Comparison of ENCODE assay signal across 24 mouse cellular contexts in genomic region chr15:25751510-25751909, GRCm38 (mm10).
DNase-seq lines count a peak whose midpoint lies in the region; ATAC-seq lines count a peak whose summit lies in the region.
"Had no signal": no experiment of that assay in that cellular context is flagged by ENCODE, and none has a peak within 500 bp of the region (broad histone marks: within the 10 kb centered on the region; RNA-seq: fewer than 3 reads in every experiment).

No protein-coding gene starts in this region.

- H3K9ac ChIP-seq in kidney, embryonic 14.5 days (ENCODE audit: low read depth, low read length), result no peak overlapping the region
- no peak overlapping the region for H3K9ac ChIP-seq in midbrain, embryonic 12.5 days (replicated peaks)
- H3K9ac ChIP-seq: embryonic facial prominence, embryonic 12.5 days; heart, embryonic 13.5 days; liver, embryonic 13.5 days; lung, embryonic 14.5 days had no signal

- ATAC-seq in kidney, embryonic 14.5 days (ENCODE audit: low FRiP score, low TSS enrichment), result 0 out of 2 replicates have a peak, but pooled peaks have one; percentile 20
- ATAC-seq in midbrain, embryonic 12.5 days (ENCODE audit: low FRiP score, low read depth), result no peak
- ATAC-seq: hindbrain, postnatal 0 days had no signal

- H3K9me3 ChIP-seq in kidney, embryonic 14.5 days (ENCODE audit: control insufficient read depth, low read length), result no peaks in the 10 kb centered on the region; the same call in 1 of the 2 replicates
- no peaks in the 10 kb centered on the region for H3K9me3 ChIP-seq in midbrain, embryonic 12.5 days
- H3K9me3 ChIP-seq: heart, embryonic 13.5 days; liver, embryonic 13.5 days had no signal

- no peaks in the 10 kb centered on the region for H3K27me3 ChIP-seq in kidney, embryonic 14.5 days (ENCODE audit: control insufficient read depth, insufficient read depth, low read length)
- 0 out of 2 replicates have a peak, but pooled peaks cover 5% of the 10 kb centered on the region for H3K27me3 ChIP-seq in midbrain, embryonic 12.5 days
- H3K27me3 ChIP-seq: embryonic facial prominence, embryonic 12.5 days; heart, embryonic 13.5 days; liver, embryonic 13.5 days had no signal

- H3K4me2 ChIP-seq in kidney, embryonic 14.5 days (replicated peaks; ENCODE audit: low read depth, low read length), result no peak overlapping the region
- H3K4me2 ChIP-seq in midbrain, embryonic 12.5 days (replicated peaks), result no peak overlapping the region
- H3K4me2 ChIP-seq: embryonic facial prominence, embryonic 12.5 days; heart, embryonic 13.5 days; liver, embryonic 13.5 days; lung, embryonic 14.5 days had no signal

- peaks cover 23% of the 10 kb centered on the region for H3K36me3 ChIP-seq in kidney, embryonic 14.5 days (ENCODE audit: control insufficient read depth, insufficient read depth, low read length)
- H3K36me3 ChIP-seq in midbrain, embryonic 12.5 days, result 0 out of 2 replicates have a peak, but pooled peaks cover 5% of the 10 kb centered on the region

- H3K27ac ChIP-seq in kidney, embryonic 14.5 days (ENCODE audit: low read depth, low read length), result no peak overlapping the region
- H3K27ac ChIP-seq in midbrain, embryonic 12.5 days (replicated peaks), result peak overlapping the region; percentile 60
- H3K27ac ChIP-seq: embryonic facial prominence, embryonic 12.5 days; heart, embryonic 13.5 days; left cerebral cortex, adult 2 months; liver, embryonic 13.5 days; stomach, postnatal 0 days had no signal

- WGBS in kidney, embryonic 14.5 days, result 50% methylated on average over 11 of the region's 11 CpGs
- 18% methylated on average over 11 of the region's 11 CpGs for WGBS in midbrain, embryonic 12.5 days

- H3K4me3 ChIP-seq in kidney, embryonic 14.5 days (ENCODE audit: low read length), result no peak overlapping the region
- H3K4me3 ChIP-seq in midbrain, embryonic 12.5 days, result no peak overlapping the region
- H3K4me3 ChIP-seq: embryonic facial prominence, embryonic 12.5 days; erythroblast, embryonic 14.5 days; heart, embryonic 13.5 days; left cerebral cortex, adult 2 months; liver, embryonic 13.5 days had no signal

- DNase-seq in embryo, embryonic 10 days (ENCODE audit: low spot score), result peak; percentile 55
- DNase-seq in embryo, embryonic 9.5 days (ENCODE audit: extremely low spot score), result no peak
- no peak for DNase-seq in kidney, postnatal 4 days
- DNase-seq in R1 (ENCODE audit: low read depth, low spot score) (peak; percentile 86), liver (no peak)
- DNase-seq in cerebellum, adult 8-10 months, result no peak
- DNase-seq: adrenal gland, adult 8-10 months; cerebellum, postnatal 14 days; gastrocnemius, postnatal 10 days; heart, adult 18-20 months; kidney, adult 11 months; kidney, postnatal 25 days; liver, embryonic 13.5 days; lung, embryonic 14.5 days; lung, postnatal 4 days; right cerebral cortex, postnatal 4 days had no signal

- H3K4me1 ChIP-seq in kidney, embryonic 14.5 days (ENCODE audit: control insufficient read depth, insufficient read depth, low read length), result no peaks in the 10 kb centered on the region
- peaks cover 48% of the 10 kb centered on the region for H3K4me1 ChIP-seq in midbrain, embryonic 12.5 days
- H3K4me1 ChIP-seq: heart, embryonic 13.5 days; liver, embryonic 13.5 days had no signal

Comparison
In these comparisons a context has a peak if more than half of its experiments do, and no peak if none do; other contexts are left out.
1. DNase-seq: peak in embryo, embryonic 10 days (single experiment) and R1 (single experiment); none in embryo, embryonic 9.5 days (single experiment), kidney, postnatal 4 days (0 of 2), cerebellum, adult 8-10 months (single experiment) and liver (single experiment).